Mouse (Mus musculus): ENCODE measurements around the gene Psme2. TPM values are rescaled to one million over a fixed set of nuclear protein-coding genes. Genes with fewer than 3 reads are reported as not detected.
A peak's percentile ranks its signal among the peaks of the same experiment; 100 is the strongest.

The Psme2 gene
- total RNA-seq, 1 experiment from 2014 or later = 368 TPM

GRCm38 (mm10) chr14:55567496-55567895 lies 23.4 kb downstream of the Psme2 start:
- no peak for DNase-seq

DNA sequence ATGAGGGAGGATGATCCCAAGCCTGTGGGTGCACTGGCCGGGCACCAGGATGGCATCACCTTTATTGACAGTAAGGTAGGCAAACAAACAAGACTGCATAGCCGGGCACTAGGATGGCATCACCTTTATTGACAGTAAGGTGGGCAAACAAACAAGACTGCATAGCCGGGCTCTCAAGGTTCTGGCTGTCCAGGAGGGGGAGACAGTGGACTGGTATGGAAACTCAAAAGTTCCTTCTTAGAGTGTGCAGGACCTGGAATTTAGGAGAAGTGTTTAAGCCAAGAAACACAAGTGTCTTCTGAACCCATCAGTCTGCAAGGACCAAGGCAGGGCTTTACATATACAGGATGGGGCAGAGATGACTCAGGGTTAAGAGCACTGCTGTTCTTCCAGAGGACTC lies 25.2 kb downstream of the Psme2 start:
- DNase-seq = no peak

DNA sequence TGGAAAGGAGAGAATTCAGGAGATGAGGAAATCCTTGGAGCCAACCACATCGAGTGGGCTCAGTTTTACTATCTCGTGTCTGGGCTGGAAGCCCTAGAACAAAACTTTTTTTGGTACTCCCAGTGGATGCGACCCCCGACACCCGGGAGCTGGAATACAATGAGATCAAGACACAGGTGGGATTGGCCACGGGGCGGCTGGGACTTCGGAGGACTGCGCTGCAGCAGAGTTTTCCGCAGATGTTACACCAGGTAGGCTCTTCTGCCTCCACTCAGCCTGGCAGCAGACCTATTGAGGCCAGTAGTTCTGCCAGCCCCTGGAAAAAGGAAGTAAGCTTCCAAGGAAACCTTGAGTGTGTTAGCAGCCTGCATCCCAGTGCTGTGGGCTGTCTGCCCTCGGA lies 27.7 kb downstream of the Psme2 start:
- DNase-seq = no peak

DNA sequence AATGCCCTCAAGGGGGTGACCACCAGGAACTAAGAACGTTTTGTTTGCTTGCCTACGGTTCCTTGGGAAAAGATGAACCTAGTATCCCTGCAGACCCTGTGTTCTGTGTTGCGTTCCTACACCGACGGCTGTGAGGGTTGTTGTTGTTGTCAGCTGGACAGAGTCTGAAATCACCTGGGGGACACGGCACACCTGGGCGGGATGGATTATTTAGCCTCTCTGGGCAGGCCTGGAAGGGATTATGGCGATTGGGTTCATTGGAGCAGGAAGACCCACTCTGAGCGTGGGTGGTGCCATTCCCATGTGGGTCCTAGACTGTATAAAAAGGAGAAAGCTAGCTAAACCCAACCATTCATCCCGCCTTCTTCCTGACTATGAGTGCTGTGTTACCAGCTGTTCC lies 29.1 kb downstream of the Psme2 start:
- DNase-seq = no peak

- peak; percentile 96 for DNase-seq
Measured at GRCm38 (mm10) chr14:55560202-55561073, 30.5 kb downstream of the Psme2 start, which contains the start of gene A730061H03Rik. Gene A730061H03Rik, minus strand, starts transcription at chr14:55560406.

GRCm38 (mm10) chr14:55559799-55560201 lies 31.1 kb downstream of the Psme2 start, which contains the start of gene Dcaf11:
Gene Dcaf11, plus strand, starts transcription at chr14:55560006.
- DNase-seq = peak; percentile 91

- no peak for DNase-seq
Measured at GRCm38 (mm10) chr14:55558740-55559448, 32.0 kb downstream of the Psme2 start.

GRCm38 (mm10) chr14:55557587-55557986 lies 33.3 kb downstream of the Psme2 start:
- DNase-seq = no peak

GRCm38 (mm10) chr14:55557003-55557402 lies 33.9 kb downstream of the Psme2 start:
- DNase-seq = peak; percentile 77

DNA sequence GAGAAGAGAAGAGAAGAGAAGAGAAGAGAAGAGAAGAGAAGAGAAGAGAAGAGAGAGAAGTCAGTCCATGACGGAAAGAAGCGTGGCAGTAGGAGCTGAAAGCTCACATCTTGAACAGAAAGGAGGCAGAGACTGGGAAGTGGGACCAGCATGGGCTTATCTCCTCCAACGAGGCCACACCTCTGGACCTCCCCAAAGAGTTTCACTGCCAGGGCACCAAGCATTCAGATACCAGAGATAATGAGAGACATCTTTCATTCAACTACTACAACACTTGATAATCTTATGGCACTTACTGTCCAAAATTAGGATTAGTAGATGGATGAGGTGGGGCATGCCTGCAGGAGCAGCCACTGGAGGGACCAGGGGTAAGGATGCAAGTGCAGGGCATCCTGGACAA lies 35.1 kb downstream of the Psme2 start:
- no peak for DNase-seq

GRCm38 (mm10) chr14:55554635-55555034 lies 36.3 kb downstream of the Psme2 start:
- DNase-seq = no peak

DNA sequence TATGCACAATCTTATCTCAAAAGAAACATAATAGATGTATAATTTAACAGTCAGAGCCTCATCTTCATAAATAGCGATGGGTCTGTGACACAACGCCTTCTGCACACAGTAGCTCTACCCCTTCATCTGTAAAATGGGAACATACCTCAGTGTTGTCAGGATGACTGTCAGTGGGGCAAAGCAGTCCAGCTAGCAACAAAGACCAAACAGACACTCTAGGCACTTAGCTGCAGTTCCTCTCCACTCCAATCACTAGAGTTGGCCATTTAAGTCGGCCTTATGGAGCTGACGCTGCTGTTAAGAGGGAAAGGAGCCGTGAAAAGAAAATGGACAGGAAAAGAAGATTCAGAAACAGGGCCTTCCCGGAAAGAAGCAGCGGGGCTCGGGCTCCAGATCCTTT lies 39.1 kb downstream of the Psme2 start:
- no peak for DNase-seq

DNA sequence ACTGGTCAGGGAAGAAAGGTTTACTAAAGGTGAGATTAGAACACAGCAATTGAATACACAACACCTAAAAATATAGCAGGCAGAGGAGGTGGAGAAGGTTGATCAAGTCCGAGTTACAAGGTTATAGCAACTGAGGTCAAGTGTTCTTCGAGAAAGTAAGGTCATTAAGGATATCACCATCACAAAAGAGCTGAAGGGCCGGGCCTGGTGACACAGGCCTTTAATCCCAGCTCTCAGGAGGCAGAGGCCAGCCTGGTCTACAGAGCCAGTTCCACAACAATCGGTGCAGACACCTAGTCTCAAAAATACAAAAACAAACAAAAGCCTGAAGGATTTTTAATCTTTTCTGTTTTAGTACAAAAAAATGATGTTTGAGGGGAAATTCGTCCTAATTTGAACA lies 39.6 kb downstream of the Psme2 start:
- no peak for DNase-seq

GRCm38 (mm10) chr14:55550191-55550590 lies 40.7 kb downstream of the Psme2 start:
- no peak for DNase-seq

- DNase-seq = no peak
Measured at GRCm38 (mm10) chr14:55544334-55544733, 46.6 kb downstream of the Psme2 start.

- no peak for DNase-seq
Measured at GRCm38 (mm10) chr14:55542268-55542667, 48.6 kb downstream of the Psme2 start.

GRCm38 (mm10) chr14:55540787-55541321 lies 50.1 kb downstream of the Psme2 start:
- peak; percentile 86 for DNase-seq

DNA sequence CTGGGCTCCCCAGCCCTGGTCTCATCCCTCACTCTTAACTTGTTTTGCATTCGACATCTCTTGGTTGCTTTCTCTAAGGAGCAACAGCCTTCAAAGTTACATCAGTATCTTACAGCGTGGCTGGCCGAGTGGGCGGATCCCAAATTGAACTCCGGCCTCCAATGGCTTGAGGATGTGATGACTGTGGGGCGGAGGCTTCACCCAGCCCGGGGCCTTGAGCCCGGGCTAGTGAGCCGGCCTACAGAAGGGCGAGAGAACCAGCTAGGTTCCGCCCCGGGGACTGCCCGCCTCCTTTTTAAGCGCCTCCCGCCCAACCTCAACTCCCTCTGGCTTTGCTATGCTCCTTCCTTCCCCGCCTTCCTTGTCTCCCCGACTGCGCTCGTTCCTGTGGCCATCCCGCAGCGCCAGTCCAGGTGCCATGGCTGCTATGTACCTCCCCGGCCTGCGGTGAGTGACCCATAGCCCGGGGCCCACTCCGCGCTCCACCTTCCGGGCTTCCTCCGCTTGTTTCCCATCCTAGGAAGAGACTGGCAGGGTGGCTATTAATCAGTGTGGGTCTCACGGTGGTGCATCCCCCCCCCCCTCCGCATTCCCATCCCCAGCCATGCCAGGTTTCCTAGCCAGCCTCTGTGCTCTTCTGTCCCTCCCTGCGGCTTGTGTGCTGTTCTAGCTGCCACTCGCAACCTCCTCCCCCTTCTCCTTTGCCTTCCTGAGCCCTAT lies 50.7 kb downstream of the Psme2 start, which contains the start of gene Pck2:
Gene Pck2 (plus strand): TSS at position 200 of the 720 bp plus-strand sequence.
- peak; percentile 89 for DNase-seq

Measured in adrenal gland, postnatal 25 days (tissue).